Mouse (Mus musculus) limb, embryonic 15.5 days (tissue): ENCODE measurements at regions not wholly inside any gene's neighbourhood (a gene's known extent, or its start where the extent isn't known, plus 50 kb on each side); places are given as distances from the start of the nearest gene placed in this dataset.

ENCODE experiments used
- ATAC-seq: fragments of 200-750 bp; cut with Nextera tagmentation; 2 replicates; pipeline ENCODE4 v1.8.0; 2017; ENCODE audit warnings: low read depth, moderate TSS enrichment; ENCODE audit not compliant: insufficient number of reproducible peaks, low FRiP score, low TSS enrichment
- H3K27ac ChIP-seq: fragments of 300-500 bp; sonication (generic); 2 replicates; pipeline ENCODE4 v1.5.1; 2015; ENCODE audit warnings: moderate library complexity, mild to moderate bottlenecking, inconsistent platforms
- H3K27me3 ChIP-seq: fragments of 300-500 bp; sonication (generic); 2 replicates; pipeline ENCODE4 v1.6.1; 2015; ENCODE audit warnings: inconsistent platforms
- H3K36me3 ChIP-seq: fragments of 300-500 bp; sonication (generic); 2 replicates; pipeline ENCODE4 v1.6.1; 2015; ENCODE audit warnings: inconsistent platforms
- H3K4me1 ChIP-seq: fragments of 300-500 bp; sonication (generic); 2 replicates; pipeline ENCODE4 v1.6.1; 2015; ENCODE audit warnings: inconsistent platforms
- H3K4me2 ChIP-seq: fragments of 300-500 bp; sonication (generic); 2 replicates; pipeline ENCODE4 v1.6.1; 2015; ENCODE audit warnings: mild to moderate bottlenecking, inconsistent platforms
- H3K4me3 ChIP-seq: fragments of 300-500 bp; sonication (generic); 2 replicates; pipeline ENCODE4 v1.5.1; 2015; ENCODE audit warnings: mild to moderate bottlenecking, inconsistent platforms
- H3K9ac ChIP-seq: fragments of 300-500 bp; sonication (generic); 2 replicates; pipeline ENCODE4 v1.6.1; 2015; ENCODE audit warnings: inconsistent platforms
- H3K9me3 ChIP-seq: fragments of 300-500 bp; sonication (generic); 2 replicates; pipeline ENCODE4 v1.6.1; 2016; ENCODE audit warnings: inconsistent platforms
- WGBS: fragments of 180-500 bp; shearing (Covaris S2); methylation state at CpG from one replicate; pipeline ENCODE4 v1.1.7; 2015; 5-methylcytosine and 5-hydroxymethylcytosine counted together

GRCm38 (mm10) chr6:52417439-52418124, 104.3 kb downstream of the Evx1 start:
- Histone ChIP-seq H3K4me2 (no peak overlapping the region), H3K9me3 (no peaks in the 10 kb centered on the region), H3K36me3 (no peaks in the 10 kb centered on the region), H3K9ac (no peak overlapping the region), H3K27ac (no peak overlapping the region), H3K4me1 (peaks cover 27% of the 10 kb centered on the region), H3K4me3 (no peak overlapping the region), H3K27me3 (no peaks in the 10 kb centered on the region)
- peak; percentile 76; the same call in 1 of the 2 replicates for ATAC-seq
- 20% methylated on average over 10 of the region's 10 CpGs for WGBS

DNA sequence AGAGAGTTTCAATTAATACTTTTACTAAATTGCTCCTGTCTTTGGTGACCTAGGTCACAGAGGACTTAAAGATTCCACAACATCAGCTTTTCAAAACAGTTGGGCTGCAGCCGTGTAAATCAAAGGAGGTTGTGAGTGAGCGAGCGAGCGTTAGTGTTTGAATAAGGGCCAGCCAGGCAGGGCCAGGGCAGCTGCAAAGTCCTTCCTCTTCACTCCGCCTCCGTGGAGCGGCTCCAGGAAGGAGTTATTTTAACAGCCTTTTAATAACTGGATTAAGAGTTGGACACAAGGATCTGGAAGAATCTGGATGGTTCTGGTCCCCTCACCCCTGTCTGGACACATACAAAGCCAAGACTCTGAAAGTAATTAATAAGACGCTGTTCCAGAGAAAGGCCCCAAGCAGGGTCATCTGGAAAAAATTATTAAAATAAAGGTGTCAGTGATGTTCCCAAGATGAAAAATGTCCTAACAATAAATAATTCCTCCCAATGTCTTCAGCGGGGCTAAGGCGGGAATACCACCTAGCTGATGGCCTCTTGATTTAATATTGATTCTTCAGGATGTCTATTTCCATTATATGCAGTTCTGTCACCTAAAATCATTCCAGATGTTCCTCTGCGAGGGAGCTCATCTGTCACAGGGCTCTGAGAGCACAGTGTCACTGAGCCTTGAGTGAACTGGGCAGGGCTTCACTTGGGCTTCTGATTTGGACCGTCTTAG, 105.3 kb downstream of the Evx1 start:
- Histone ChIP-seq H3K9ac (no peak overlapping the region), H3K27ac (peak overlapping the region; percentile 33; the same call in 1 of the 2 replicates), H3K4me3 (no peak overlapping the region), H3K27me3 (no peaks in the 10 kb centered on the region), H3K4me2 (no peak overlapping the region), H3K4me1 (peaks cover 27% of the 10 kb centered on the region), H3K9me3 (no peaks in the 10 kb centered on the region), H3K36me3 (no peaks in the 10 kb centered on the region)
- 23% methylated on average over 12 of the region's 12 CpGs for WGBS
- peak; percentile 45; the same call in 1 of the 2 replicates for ATAC-seq

- no peak overlapping the region for H3K4me2 ChIP-seq
- no peaks in the 10 kb centered on the region for H3K36me3 ChIP-seq
- peaks cover 27% of the 10 kb centered on the region for H3K4me1 ChIP-seq
- no peak for ATAC-seq
- no peaks in the 10 kb centered on the region for H3K27me3 ChIP-seq
- H3K4me3 ChIP-seq = no peak overlapping the region
- 84% methylated on average over 7 of the region's 7 CpGs for WGBS
- no peak overlapping the region for H3K27ac ChIP-seq
- H3K9ac ChIP-seq = no peak overlapping the region
- H3K9me3 ChIP-seq = no peaks in the 10 kb centered on the region
Observed at GRCm38 (mm10) chr6:52420276-52420970, 107.1 kb downstream of the Evx1 start.

GRCm38 (mm10) chr6:52421771-52422170, 108.5 kb downstream of the Evx1 start:
- no peak for ATAC-seq
- H3K9me3 ChIP-seq = no peaks in the 10 kb centered on the region
- H3K36me3 ChIP-seq = no peaks in the 10 kb centered on the region
- H3K27me3 ChIP-seq = no peaks in the 10 kb centered on the region
- H3K4me3 ChIP-seq = no peak overlapping the region
- WGBS = 86% methylated on average over 6 of the region's 6 CpGs
- H3K4me2 ChIP-seq = no peak overlapping the region
- peaks cover 21% of the 10 kb centered on the region for H3K4me1 ChIP-seq
- H3K9ac ChIP-seq = no peak overlapping the region
- no peak overlapping the region for H3K27ac ChIP-seq

DNA sequence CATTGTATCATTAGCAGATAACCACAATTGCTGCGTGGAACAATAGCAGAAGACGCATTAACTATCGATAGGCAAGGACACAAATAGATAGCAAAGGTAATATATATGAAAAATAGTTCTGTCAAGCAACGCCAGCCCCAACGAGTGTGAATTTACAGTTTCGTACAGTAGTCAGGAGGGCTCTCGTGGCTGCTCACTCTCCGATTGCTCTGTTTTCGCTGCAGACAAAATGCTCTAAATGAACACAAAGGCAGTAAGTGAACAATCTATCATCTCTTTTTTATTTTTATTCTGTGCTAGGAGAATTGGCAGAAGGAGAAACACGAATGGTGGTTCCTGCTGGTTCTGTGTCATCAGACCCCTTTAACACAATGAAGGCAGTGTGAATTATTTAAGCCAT, 109.4 kb downstream of the Evx1 start:
- H3K27me3 ChIP-seq = no peaks in the 10 kb centered on the region
- H3K9ac ChIP-seq = no peak overlapping the region
- no peak overlapping the region for H3K27ac ChIP-seq
- no peaks in the 10 kb centered on the region for H3K36me3 ChIP-seq
- H3K4me2 ChIP-seq = no peak overlapping the region
- ATAC-seq = no peak
- H3K9me3 ChIP-seq = no peaks in the 10 kb centered on the region
- 87% methylated on average over 10 of the region's 10 CpGs for WGBS
- H3K4me3 ChIP-seq = no peak overlapping the region
- peaks cover 13% of the 10 kb centered on the region for H3K4me1 ChIP-seq

DNA sequence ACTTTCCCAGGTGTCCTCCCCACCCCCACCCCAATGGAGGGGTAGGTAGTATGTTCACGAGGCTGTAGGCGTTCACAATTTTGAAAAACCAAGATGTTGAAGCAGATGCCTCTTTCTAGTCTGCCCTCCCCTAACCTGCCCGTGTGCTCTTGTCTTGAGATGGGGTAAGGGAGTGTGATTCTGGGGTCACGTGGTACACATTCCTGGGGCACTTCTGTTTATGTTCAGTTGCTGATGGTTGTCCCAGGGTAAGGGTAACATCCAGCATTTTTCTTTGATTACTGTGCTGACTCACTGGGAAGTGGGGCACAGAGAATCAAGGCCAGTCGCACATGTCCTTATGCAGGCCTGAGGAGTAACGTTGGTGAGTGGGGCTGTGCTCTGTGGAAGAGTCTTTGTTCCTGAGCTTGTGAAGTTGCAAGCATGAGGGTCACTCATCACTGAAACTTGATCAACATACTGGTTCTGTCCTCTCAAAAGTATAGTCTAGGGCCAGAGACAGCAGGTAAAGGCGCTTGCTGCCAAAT, 110.3 kb downstream of the Evx1 start:
- WGBS = 68% methylated on average over 7 of the region's 7 CpGs
- Histone ChIP-seq H3K27ac (no peak overlapping the region), H3K9me3 (no peaks in the 10 kb centered on the region), H3K9ac (no peak overlapping the region), H3K4me2 (no peak overlapping the region), H3K4me3 (no peak overlapping the region), H3K36me3 (no peaks in the 10 kb centered on the region), H3K4me1 (peaks cover 9% of the 10 kb centered on the region), H3K27me3 (no peaks in the 10 kb centered on the region)
- no peak for ATAC-seq

- Histone ChIP-seq H3K9ac (no peak overlapping the region), H3K9me3 (no peaks in the 10 kb centered on the region), H3K4me2 (no peak overlapping the region), H3K4me1 (peaks cover 7% of the 10 kb centered on the region), H3K27me3 (no peaks in the 10 kb centered on the region), H3K36me3 (no peaks in the 10 kb centered on the region), H3K27ac (no peak overlapping the region), H3K4me3 (no peak overlapping the region)
- no peak for ATAC-seq
- 83% methylated on average over 5 of the region's 5 CpGs for WGBS
Observed at GRCm38 (mm10) chr6:52424440-52424839, 111.1 kb downstream of the Evx1 start.

GRCm38 (mm10) chr6:52425082-52425481, 111.8 kb downstream of the Evx1 start:
- H3K9me3 ChIP-seq = no peaks in the 10 kb centered on the region
- H3K36me3 ChIP-seq = no peaks in the 10 kb centered on the region
- no peak overlapping the region for H3K27ac ChIP-seq
- H3K4me1 ChIP-seq = peaks cover 7% of the 10 kb centered on the region
- no peak for ATAC-seq
- H3K27me3 ChIP-seq = no peaks in the 10 kb centered on the region
- WGBS = 89% methylated on average over 4 of the region's 4 CpGs
- no peak overlapping the region for H3K4me2 ChIP-seq
- H3K9ac ChIP-seq = no peak overlapping the region
- no peak overlapping the region for H3K4me3 ChIP-seq

DNA sequence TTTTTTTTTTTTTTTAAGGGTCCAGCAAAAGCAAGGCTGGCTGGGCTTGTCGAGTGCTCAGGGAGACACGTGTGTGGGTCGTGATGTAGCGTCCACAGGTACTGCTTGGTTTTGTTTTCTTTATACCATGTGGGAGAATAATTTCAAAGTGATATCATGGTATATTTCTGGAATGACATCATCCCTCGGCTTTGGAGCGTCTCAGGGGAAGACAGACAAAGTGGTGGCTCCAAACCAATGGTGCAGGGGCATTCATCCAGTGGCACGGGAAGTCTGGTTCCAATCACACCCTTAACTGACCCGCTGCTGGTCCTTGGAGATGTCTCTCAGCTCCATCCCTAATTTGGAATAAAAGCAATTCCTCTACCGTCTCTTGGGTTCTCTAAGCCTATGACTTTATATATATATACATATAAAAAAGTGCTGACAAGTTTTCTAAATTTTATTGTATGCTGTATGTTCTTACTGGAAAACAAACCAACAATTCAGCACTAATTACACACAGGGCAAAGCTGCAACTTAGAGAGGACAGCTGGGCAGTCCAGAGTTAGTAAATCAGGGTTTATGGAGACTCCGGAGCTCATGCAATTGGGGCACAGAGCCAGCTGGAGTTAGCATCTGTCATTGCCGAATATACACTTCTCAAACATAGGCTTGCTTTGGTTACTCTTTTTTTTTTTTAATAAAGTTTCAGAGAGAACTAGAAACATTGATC, 115.3 kb downstream of the Evx1 start:
- 28% methylated on average over 11 of the region's 11 CpGs for WGBS
- H3K9me3 ChIP-seq = no peaks in the 10 kb centered on the region
- no peak for ATAC-seq
- no peaks in the 10 kb centered on the region for H3K36me3 ChIP-seq
- H3K4me1 ChIP-seq = peaks cover 7% of the 10 kb centered on the region
- H3K4me2 ChIP-seq = no peak overlapping the region
- no peaks in the 10 kb centered on the region for H3K27me3 ChIP-seq
- no peak overlapping the region for H3K4me3 ChIP-seq
- H3K27ac ChIP-seq = no peak overlapping the region
- no peak overlapping the region for H3K9ac ChIP-seq

- Histone ChIP-seq H3K36me3 (no peaks in the 10 kb centered on the region), H3K4me1 (peaks cover 7% of the 10 kb centered on the region), H3K27ac (0 out of 2 replicates have a peak overlapping the region, but pooled peaks have one; percentile 3), H3K9ac (no peak overlapping the region), H3K4me3 (no peak overlapping the region), H3K4me2 (no peak overlapping the region), H3K27me3 (no peaks in the 10 kb centered on the region), H3K9me3 (no peaks in the 10 kb centered on the region)
- no peak for ATAC-seq
- 56% methylated on average over 5 of the region's 5 CpGs for WGBS
Observed at GRCm38 (mm10) chr6:52429204-52429552, 115.9 kb downstream of the Evx1 start.

DNA sequence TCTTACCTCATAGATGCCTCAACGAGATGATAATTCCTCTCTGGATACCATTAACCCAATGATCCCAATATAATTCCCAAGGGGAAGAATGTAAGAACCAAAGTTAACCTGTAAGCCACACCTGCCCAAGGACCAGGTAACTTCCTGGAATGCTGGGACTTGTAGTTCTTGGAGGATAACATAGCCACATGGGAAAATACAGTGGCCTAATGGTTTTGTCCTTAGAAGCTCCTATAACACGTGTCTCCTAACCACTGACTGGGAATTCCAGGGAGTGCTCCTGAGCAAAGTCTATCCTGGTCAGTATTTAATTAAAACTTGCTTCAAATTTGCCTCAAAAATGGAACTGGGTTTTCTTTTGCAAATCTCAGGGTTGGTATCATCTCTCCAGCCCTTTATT, 119.9 kb downstream of the Evx1 start:
- 75% methylated on average over 2 of the region's 2 CpGs for WGBS
- H3K9ac ChIP-seq = no peak overlapping the region
- no peaks in the 10 kb centered on the region for H3K27me3 ChIP-seq
- H3K27ac ChIP-seq = no peak overlapping the region
- H3K4me1 ChIP-seq = peaks cover 10% of the 10 kb centered on the region
- H3K4me2 ChIP-seq = no peak overlapping the region
- ATAC-seq = no peak
- no peak overlapping the region for H3K4me3 ChIP-seq
- no peaks in the 10 kb centered on the region for H3K9me3 ChIP-seq
- no peaks in the 10 kb centered on the region for H3K36me3 ChIP-seq
